Mouse (Mus musculus): ENCODE data around the gene Ccpg1. TPM values are rescaled to one million over a fixed set of nuclear protein-coding genes. Genes with fewer than 3 reads are reported as not detected.

The Ccpg1 gene
- total and polyA plus RNA-seq, 2 experiments from 2014 or later = 19.3 to 39.9 TPM

DNA sequence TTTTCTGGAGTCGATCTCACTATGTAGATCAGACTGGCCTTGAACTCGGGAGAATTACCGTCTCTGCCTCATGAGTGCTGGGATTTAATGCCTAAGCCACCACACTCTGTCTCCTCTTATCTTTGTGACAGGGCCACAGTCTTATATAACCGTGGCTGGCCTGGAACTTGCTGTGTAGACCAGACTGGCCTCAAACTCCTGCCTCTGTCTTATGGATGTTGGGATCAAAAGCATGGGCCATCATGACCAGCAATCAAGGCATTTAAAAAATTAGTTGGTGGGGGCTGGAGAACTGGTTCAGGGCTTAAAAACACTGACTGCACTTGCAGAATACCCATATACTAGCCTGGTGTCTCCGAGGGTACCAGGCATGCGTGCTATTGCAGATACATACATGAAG is 54.9 kb downstream of the Ccpg1 start, which contains the start of gene Pigb:
Gene Pigb (minus strand): TSS at position 299 of the 400 bp plus-strand sequence.
- Histone ChIP-seq H3K36me3 (ENCODE audit: insufficient read depth, low read length) (0 out of 2 replicates have a peak, but pooled peaks cover 4% of the 10 kb centered on the region), H3K9ac (replicated peaks; ENCODE audit: low read length, poor library complexity, severe bottlenecking) (peak within 1 kb of the TSS; percentile 84), H3K4me2 (ENCODE audit: low read depth, low read length, poor library complexity, severe bottlenecking) (peak within 1 kb of the TSS; percentile 67), H3K4me1 (ENCODE audit: insufficient read depth, low read length) (no peaks in the 10 kb centered on the region; the same call in 1 of the 2 replicates), H3K27ac (ENCODE audit: low read depth, low read length) (peak within 1 kb of the TSS; percentile 87), H3K9me3 (ENCODE audit: low read length) (no peaks in the 10 kb centered on the region), H3K4me3 (ENCODE audit: low read depth, low read length) (peak within 1 kb of the TSS; percentile 71), H3K27me3 (ENCODE audit: insufficient read depth, low read length) (no peaks in the 10 kb centered on the region)
- DNase-seq (ENCODE audit: low spot score) (no peak), ATAC-seq (ENCODE audit: low FRiP score) (no peak)
- WGBS = 31% methylated on average over 6 of the region's 6 CpGs
- TF ChIP-seq CTCF (IDR thresholded peaks at IDR 0.05) = no peak

- Histone ChIP-seq H3K9ac (replicated peaks; ENCODE audit: low read length, poor library complexity, severe bottlenecking) (peak within 1 kb of the TSS; percentile 76), H3K27ac (ENCODE audit: low read depth, low read length) (peak within 1 kb of the TSS; percentile 55), H3K27me3 (ENCODE audit: insufficient read depth, low read length) (no peaks in the 10 kb centered on the region), H3K4me2 (ENCODE audit: low read depth, low read length, poor library complexity, severe bottlenecking) (peak within 1 kb of the TSS; percentile 86), H3K4me1 (ENCODE audit: insufficient read depth, low read length) (no peaks in the 10 kb centered on the region; the same call in 1 of the 2 replicates), H3K9me3 (ENCODE audit: low read length) (no peaks in the 10 kb centered on the region), H3K4me3 (ENCODE audit: low read depth, low read length) (peak within 1 kb of the TSS; percentile 53), H3K36me3 (ENCODE audit: insufficient read depth, low read length) (no peaks in the 10 kb centered on the region)
- peak; percentile 56 for ATAC-seq (ENCODE audit: low FRiP score)
- peak; percentile 90 for DNase-seq (ENCODE audit: low spot score)
- 2% methylated on average over 41 of the region's 41 CpGs for WGBS
- TF ChIP-seq CTCF (IDR thresholded peaks at IDR 0.05) = peak; percentile 91
Measured at GRCm38 (mm10) chr9:73044146-73045079, 59.2 kb downstream of the Ccpg1 start, which contains the start of gene Rab27a. TSS of gene Rab27a (plus strand) at chr9:73044854.

DNA sequence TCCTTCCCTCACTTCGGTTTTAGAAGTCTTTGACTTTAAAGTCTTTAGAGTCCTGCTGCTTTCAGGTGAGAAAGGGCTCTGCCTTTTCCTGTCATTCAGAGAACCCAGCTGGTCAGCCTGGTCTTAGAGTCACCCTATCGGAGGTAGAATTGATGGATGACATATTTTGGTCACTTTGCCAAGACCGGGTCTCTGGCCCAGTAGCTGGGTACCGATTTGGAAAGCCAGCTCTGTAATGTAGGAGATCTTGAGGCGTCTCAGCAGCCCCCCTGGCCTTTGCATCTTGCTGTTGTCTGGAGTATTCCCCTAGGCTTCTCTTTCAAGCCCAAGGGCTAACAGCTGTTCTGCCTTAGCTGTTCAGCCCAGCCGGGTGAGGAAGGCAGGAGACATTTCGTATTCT is 60.0 kb downstream of the Ccpg1 start:
- H3K27ac ChIP-seq (ENCODE audit: low read depth, low read length) = no peak overlapping the region; the same call in 1 of the 2 replicates
- 8% methylated on average over 7 of the region's 7 CpGs for WGBS
- H3K4me1 ChIP-seq (ENCODE audit: insufficient read depth, low read length) = no peaks in the 10 kb centered on the region; the same call in 1 of the 2 replicates
- H3K36me3 ChIP-seq (ENCODE audit: insufficient read depth, low read length) = no peaks in the 10 kb centered on the region
- H3K4me3 ChIP-seq (ENCODE audit: low read depth, low read length) = peak overlapping the region; percentile 53
- ATAC-seq (ENCODE audit: low FRiP score) = no peak
- peak overlapping the region; percentile 76 for H3K9ac ChIP-seq (replicated peaks; ENCODE audit: low read length, poor library complexity, severe bottlenecking)
- peak overlapping the region; percentile 86 for H3K4me2 ChIP-seq (ENCODE audit: low read depth, low read length, poor library complexity, severe bottlenecking)
- no peaks in the 10 kb centered on the region for H3K27me3 ChIP-seq (ENCODE audit: insufficient read depth, low read length)
- H3K9me3 ChIP-seq (ENCODE audit: low read length) = no peaks in the 10 kb centered on the region
- no peak for TF ChIP-seq CTCF (IDR thresholded peaks at IDR 0.05)
- DNase-seq (ENCODE audit: low spot score) = no peak

- Histone ChIP-seq H3K9me3 (ENCODE audit: low read length) (no peaks in the 10 kb centered on the region), H3K4me2 (ENCODE audit: low read depth, low read length, poor library complexity, severe bottlenecking) (peak overlapping the region; percentile 86), H3K4me1 (ENCODE audit: insufficient read depth, low read length) (no peaks in the 10 kb centered on the region; the same call in 1 of the 2 replicates), H3K27ac (ENCODE audit: low read depth, low read length) (no peak overlapping the region; the same call in 1 of the 2 replicates), H3K36me3 (ENCODE audit: insufficient read depth, low read length) (no peaks in the 10 kb centered on the region), H3K27me3 (ENCODE audit: insufficient read depth, low read length) (no peaks in the 10 kb centered on the region), H3K9ac (replicated peaks; ENCODE audit: low read length, poor library complexity, severe bottlenecking) (peak overlapping the region; percentile 76), H3K4me3 (ENCODE audit: low read depth, low read length) (peak overlapping the region; percentile 53)
- no peak for ATAC-seq (ENCODE audit: low FRiP score)
- no peak for DNase-seq (ENCODE audit: low spot score)
- WGBS = 75% methylated on average over 10 of the region's 10 CpGs
- no peak for TF ChIP-seq CTCF (IDR thresholded peaks at IDR 0.05)
Measured at GRCm38 (mm10) chr9:73045711-73046110, 60.5 kb downstream of the Ccpg1 start.

DNA sequence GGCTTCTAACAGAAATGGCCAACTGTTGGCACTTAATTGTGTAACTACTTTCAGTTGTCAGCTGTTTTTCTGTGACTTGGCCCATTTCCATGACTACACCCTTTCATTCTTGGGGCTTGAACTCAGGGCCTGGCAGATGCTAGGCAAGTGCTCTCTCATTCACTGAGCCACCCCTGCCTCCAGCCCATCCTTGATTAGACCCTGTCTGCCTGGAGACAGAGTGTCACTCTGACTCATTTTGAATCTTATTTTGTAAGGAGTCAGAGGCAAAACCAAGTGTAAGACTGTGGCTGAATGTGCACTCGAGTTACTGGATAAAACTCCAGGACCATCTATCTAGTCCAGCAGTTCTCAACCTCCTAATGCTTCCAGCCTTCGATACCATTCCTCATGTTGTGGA is 62.7 kb downstream of the Ccpg1 start:
- Histone ChIP-seq H3K4me1 (ENCODE audit: insufficient read depth, low read length) (no peaks in the 10 kb centered on the region; the same call in 1 of the 2 replicates), H3K9me3 (ENCODE audit: low read length) (no peaks in the 10 kb centered on the region), H3K36me3 (ENCODE audit: insufficient read depth, low read length) (no peaks in the 10 kb centered on the region), H3K27me3 (ENCODE audit: insufficient read depth, low read length) (no peaks in the 10 kb centered on the region), H3K4me3 (ENCODE audit: low read depth, low read length) (no peak overlapping the region), H3K27ac (ENCODE audit: low read depth, low read length) (no peak overlapping the region), H3K4me2 (ENCODE audit: low read depth, low read length, poor library complexity, severe bottlenecking) (no peak overlapping the region), H3K9ac (replicated peaks; ENCODE audit: low read length, poor library complexity, severe bottlenecking) (no peak overlapping the region)
- WGBS = 93% methylated on average over 2 of the region's 2 CpGs
- DNase-seq (ENCODE audit: low spot score) = no peak
- no peak for TF ChIP-seq CTCF (IDR thresholded peaks at IDR 0.05)
- ATAC-seq (ENCODE audit: low FRiP score) = no peak

- Histone ChIP-seq H3K27me3 (ENCODE audit: insufficient read depth, low read length) (no peaks in the 10 kb centered on the region), H3K27ac (ENCODE audit: low read depth, low read length) (no peak overlapping the region), H3K9ac (replicated peaks; ENCODE audit: low read length, poor library complexity, severe bottlenecking) (no peak overlapping the region), H3K9me3 (ENCODE audit: low read length) (no peaks in the 10 kb centered on the region), H3K36me3 (ENCODE audit: insufficient read depth, low read length) (no peaks in the 10 kb centered on the region), H3K4me2 (ENCODE audit: low read depth, low read length, poor library complexity, severe bottlenecking) (no peak overlapping the region), H3K4me1 (ENCODE audit: insufficient read depth, low read length) (no peaks in the 10 kb centered on the region; the same call in 1 of the 2 replicates), H3K4me3 (ENCODE audit: low read depth, low read length) (no peak overlapping the region)
- no peak for ATAC-seq (ENCODE audit: low FRiP score)
- DNase-seq (ENCODE audit: low spot score) = no peak
- 6% methylated on average over 4 of the region's 4 CpGs for WGBS
- no peak for TF ChIP-seq CTCF (IDR thresholded peaks at IDR 0.05)
Measured at GRCm38 (mm10) chr9:73048927-73049326, 63.7 kb downstream of the Ccpg1 start.
